Mouse (Mus musculus) heart, embryonic 10.5 days (tissue): ENCODE data around the gene Fam76a. TPM values are rescaled to one million over a fixed set of nuclear protein-coding genes. Genes with fewer than 3 reads are reported as not detected.

Experiments
- DNase-seq: peaks from one replicate; pipeline ENCODE4 v3.0.0-alpha.2; 2017; ENCODE audit warnings: low spot score
- H3K27ac ChIP-seq: fragments of 300-500 bp; sonication (generic); 2 replicates; pipeline ENCODE4 v1.5.1; 2016; ENCODE audit warnings: mild to moderate bottlenecking
- H3K27me3 ChIP-seq: fragments of 300-500 bp; sonication (generic); 2 replicates; pipeline ENCODE4 v1.6.1; 2016; ENCODE audit warnings: mild to moderate bottlenecking; ENCODE audit not compliant: poor library complexity, insufficient read depth, severe bottlenecking
- H3K36me3 ChIP-seq: fragments of 300-500 bp; sonication (generic); 2 replicates; pipeline ENCODE4 v1.6.1; 2016; ENCODE audit warnings: mild to moderate bottlenecking, moderate library complexity
- H3K4me1 ChIP-seq: fragments of 300-500 bp; sonication (generic); 2 replicates; pipeline ENCODE4 v1.6.1; 2016; ENCODE audit warnings: mild to moderate bottlenecking
- H3K4me3 ChIP-seq: fragments of 300-500 bp; sonication (generic); 2 replicates; pipeline ENCODE4 v1.5.1; 2016; ENCODE audit warnings: mild to moderate bottlenecking, moderate library complexity
- H3K9me3 ChIP-seq: fragments of 300-500 bp; sonication (generic); 2 replicates; pipeline ENCODE4 v1.6.1; 2016; ENCODE audit warnings: mild to moderate bottlenecking, moderate library complexity
- WGBS: fragments of 180-500 bp; shearing (Covaris S2); methylation state at CpG from one replicate; pipeline ENCODE4 v1.1.7; 2016; 5-methylcytosine and 5-hydroxymethylcytosine counted together
- polyA plus RNA-seq: library from polyadenylated mRNA; unstranded; fragments of >200 nt; fragmentation: Nextera tagmentation; extraction: Ambion mirVana; gene quantifications from 2 replicates; pipeline ENCODE4 v1.2.1, GENCODE M21; 2016

Fam76a gene
- polyA plus RNA-seq, 1 experiment from 2014 or later = 32.3 TPM

GRCm38 (mm10) chr4:132860880-132861279 lies 61.5 kb downstream of the Fam76a start:
- Histone ChIP-seq H3K4me1 (no peaks in the 10 kb centered on the region), H3K4me3 (no peak overlapping the region), H3K9me3 (no peaks in the 10 kb centered on the region), H3K27ac (no peak overlapping the region), H3K27me3 (no peaks in the 10 kb centered on the region), H3K36me3 (peaks cover 86% of the 10 kb centered on the region)
- no peak for DNase-seq
- 91% methylated on average over 1 of the region's 1 CpGs for WGBS

Other genes with a start within 250 kb of the Fam76a start
- 4.8 and 5.4 TPM in 2 replicates for gene Xkr8, start 190.0 kb downstream of the Fam76a start, polyA plus RNA-seq
- gene Smpdl3b, start 165.3 kb downstream of the Fam76a start, polyA plus RNA-seq = 6.2 and 7.3 TPM in 2 replicates
- 107 and 131 TPM in 2 replicates for gene Rpa2, start 154.2 kb downstream of the Fam76a start, polyA plus RNA-seq
- 0.27 and 0.40 TPM in 2 replicates for gene Themis2, start 126.2 kb downstream of the Fam76a start, polyA plus RNA-seq
- gene Ppp1r8, start 79.4 kb downstream of the Fam76a start, polyA plus RNA-seq = 43.1 and 49.1 TPM in 2 replicates
- 54.6 and 58.1 TPM in 2 replicates for gene Stx12, start 38.0 kb downstream of the Fam76a start, polyA plus RNA-seq
- gene Fgr, start 51.5 kb upstream of the Fam76a start, polyA plus RNA-seq = 0.36 and 0.43 TPM in 2 replicates
- 8.4 and 12.2 TPM in 2 replicates for gene Ahdc1, start 88.7 kb upstream of the Fam76a start, polyA plus RNA-seq
- 51.1 and 58.5 TPM in 2 replicates for gene Wasf2, start 207.9 kb upstream of the Fam76a start, polyA plus RNA-seq